Mouse (Mus musculus): ENCODE data around the gene Cdkl1.

GRCm38 (mm10) chr12:69781935-69782650 is 9.0 kb downstream of the Cdkl1 start:
- TF ChIP-seq REST (IDR thresholded peaks at IDR 0.05; ENCODE audit: insufficient read depth, insufficient read length) (no peak), POLR2A (IDR thresholded peaks at IDR 0.05; ENCODE audit: insufficient read length, low read depth) (no peak), POLR2AphosphoS2 (IDR thresholded peaks at IDR 0.05; ENCODE audit: insufficient read length, low read depth) (no peak), MAX (IDR thresholded peaks at IDR 0.05; ENCODE audit: low read depth) (no peak)

All from myocyte (in vitro differentiated cells).